Mouse (Mus musculus): ENCODE measurements around the gene Syde1.

The Syde1 gene

DNA sequence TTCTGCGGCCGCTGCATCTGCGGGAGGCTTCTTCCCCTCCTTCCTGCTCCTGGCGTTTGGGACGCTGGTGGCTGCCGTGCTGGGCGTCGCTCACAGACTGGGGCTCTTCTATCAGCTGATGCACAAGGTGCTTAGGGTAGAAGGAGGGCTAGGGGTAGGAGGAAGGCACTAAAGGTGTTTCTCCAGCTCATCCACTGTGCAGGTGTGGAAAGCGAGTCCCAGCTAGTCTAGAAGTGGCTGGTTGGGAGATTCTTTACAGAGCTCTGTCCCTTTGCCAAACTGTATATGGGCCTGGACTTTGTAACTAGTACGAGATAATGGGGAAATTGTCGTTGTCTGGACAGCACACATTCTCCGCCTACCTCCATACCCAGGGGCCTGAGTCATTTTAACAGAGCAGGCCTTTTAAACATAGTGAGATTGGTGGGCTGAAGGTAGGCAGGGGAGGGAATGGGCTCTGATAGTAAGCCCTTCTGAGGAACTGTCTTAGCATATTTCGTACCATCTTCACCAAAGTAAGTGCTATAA lies 16.6 kb downstream of the Syde1 start:
- no peak for DNase-seq

DNA sequence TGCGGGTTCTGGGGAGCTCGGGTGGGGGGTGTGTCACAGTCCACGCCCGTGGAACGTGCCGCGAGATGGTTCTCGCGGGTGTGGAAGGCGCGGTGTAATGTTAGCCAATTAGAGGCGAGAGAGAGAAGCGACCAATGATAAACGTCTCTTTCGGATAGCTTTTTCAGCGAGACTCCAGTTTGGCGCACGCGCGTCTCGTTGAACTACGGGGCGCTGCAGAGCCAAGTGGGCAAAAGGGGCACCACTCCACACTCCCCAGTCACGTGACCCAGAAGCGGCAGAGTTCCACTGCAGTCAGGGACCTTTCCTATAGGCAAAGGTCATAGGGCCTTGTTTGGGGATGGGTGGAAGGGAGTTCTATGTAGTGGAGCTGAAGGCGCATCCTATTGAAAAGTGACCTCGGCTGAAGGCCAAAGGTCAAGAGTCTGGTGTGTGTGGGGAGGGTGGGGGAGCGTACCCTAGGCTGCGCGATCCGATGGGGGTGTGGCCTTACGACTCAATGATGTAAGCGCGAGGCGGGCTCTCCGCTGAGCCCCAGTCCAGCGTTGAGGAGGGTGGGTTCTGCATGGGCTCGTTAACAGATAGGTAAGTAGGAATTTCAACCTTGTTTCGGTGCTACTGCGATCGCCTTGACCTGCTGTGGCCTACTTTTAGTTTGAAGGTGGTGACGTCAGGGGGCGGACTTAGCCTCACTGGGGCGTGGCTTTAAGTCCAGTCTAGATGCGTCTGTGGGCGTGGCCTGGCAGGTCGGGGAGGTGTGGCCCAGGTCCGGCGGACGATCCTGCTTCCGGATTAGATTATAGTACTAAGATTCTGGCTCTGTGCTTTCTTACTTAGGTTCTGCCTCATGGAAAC lies 17.3 kb downstream of the Syde1 start, which contains the start of gene Ilvbl:
Gene Ilvbl, plus strand, starts transcription at position 97 of the 855 bp plus-strand sequence.
- DNase-seq: peak; percentile 96

DNA sequence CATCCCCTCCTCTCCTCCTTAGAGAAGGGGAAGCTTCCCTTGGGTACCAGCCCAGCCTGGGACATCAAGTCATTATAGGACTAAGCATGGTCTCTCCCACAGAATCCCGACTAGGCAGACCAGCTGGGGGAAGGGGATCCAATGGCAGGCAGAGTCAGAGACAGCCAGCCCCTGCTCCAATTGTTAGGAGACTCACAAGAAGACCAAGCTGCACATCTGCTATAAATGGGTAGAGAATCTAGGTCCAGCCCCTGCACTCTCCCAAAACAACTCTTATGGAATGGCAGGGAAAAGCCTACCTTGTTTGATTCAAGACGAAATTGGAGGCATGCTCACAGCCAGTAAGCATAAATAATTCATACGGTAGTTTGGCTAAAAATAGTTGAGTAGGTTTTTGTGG lies 18.5 kb downstream of the Syde1 start:
- peak; percentile 45 for DNase-seq

DNA sequence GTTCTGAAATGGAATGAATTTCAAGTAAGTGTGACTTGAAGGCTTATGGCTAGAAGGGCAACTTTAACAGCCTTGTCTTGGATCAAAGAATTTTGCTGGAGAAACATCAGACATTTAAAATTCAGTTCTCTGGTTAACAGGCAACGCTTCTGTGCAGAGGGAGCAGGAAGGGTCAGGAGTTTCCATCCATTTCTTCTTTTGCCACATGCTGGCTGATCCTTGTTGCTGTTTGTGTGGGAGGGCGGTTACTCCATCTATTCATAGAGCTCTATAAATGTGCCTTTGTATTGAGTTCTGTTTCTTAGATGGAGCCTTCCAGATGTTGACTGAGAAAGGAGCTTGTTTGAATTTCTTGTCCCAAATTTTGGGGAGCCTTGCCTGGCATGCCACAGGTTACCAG lies 20.9 kb downstream of the Syde1 start:
- DNase-seq: no peak

DNA sequence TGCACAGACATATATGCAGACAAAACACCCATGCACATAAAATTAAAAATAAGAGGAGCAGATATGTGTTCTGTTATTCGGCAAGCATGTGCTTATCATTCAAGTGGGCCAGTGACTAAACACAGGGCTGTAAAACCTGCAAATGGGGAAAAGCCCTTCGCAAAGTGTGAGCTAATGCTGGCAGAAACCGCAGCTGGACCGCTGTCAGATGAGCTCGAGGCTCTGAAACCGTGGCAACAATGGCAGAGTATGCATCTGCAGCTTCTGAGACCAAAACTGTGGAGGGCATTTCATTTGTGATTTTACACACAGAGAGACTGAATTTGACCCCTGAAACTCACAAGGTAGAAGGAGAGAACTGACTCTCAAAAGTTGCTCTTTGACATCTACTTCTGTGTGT lies 21.3 kb downstream of the Syde1 start:
- no peak for DNase-seq

DNA sequence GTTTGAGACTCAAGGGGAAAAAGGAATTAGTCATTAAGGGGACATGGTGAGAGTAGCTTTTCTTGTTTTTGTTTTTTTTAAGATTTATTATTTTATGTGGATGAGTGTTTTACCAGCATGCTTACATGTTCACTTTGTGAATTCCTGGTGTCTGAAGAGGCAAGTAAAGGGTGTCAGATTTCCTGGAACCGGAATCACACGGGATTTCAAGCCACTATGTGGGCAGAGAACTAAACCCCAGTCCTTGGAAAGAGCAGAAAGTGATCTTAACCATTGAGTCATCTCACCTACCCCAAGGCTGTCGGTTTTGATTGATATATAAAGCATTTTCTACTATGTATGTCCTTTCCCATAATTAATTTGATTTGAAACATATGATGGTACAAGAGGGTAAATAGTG lies 22.1 kb downstream of the Syde1 start:
- DNase-seq: no peak

DNA sequence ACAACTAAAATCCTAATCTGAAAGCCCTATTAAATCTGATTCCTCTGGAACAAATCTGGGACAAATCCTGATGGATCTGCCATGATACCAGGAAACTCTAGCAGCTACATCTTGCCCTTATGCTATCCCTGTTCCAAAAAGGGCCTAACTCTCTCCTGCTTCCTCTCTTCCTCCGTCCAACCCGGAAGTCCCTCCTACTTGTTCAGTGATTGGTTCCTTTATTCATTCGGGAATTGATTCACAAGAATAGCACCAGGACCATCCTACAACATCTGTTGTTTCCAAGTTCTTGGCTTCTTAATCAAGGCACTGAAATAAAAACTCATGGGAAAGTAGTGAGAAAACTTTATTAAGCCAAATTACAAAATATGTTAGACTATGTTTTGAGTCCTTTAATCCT lies 22.6 kb downstream of the Syde1 start:
- no peak for DNase-seq

DNA sequence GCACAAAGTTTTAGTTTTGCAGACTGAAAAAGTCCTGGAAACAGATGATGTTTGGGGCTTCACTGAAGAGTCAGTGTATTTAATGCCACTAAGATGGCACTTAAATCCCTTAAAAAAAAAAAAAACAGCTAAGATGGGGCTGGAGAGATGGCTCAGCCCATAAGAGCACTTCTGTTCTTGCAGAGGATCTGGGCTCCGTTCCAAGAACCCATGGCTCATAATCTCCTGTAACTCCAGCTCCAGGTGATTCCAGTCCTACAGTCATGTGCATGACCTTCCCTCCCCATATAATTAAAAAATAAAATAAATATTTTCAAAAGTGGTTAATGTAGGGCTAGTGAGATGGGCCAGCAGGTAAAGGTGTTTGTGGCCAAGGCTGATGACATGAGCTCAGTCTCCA lies 26.7 kb downstream of the Syde1 start:
- no peak for DNase-seq

DNA sequence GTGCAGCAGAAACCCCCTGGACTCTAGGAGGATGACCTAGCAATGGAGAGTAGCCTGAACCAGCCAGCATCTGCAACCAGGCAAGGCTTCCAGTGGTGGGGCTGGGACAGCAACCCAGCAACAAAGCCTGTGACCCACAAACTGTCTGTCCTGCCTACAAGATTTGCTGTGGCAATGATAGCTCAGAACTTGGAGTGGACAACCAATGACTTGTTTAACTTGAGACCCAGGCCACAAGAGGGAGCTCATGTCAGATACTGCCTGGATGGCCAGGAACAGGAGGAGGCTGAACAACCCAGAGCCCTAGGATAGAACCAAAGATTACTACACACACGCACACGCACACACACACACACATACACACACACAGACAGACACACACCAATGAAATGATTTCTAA lies 50.8 kb downstream of the Syde1 start:
- DNase-seq: peak; percentile 11

All from cerebellum, adult 9-11 months (tissue).